Mouse (Mus musculus): Measurements from ENCODE around the gene Elf1. TPM values are rescaled to one million over a fixed set of nuclear protein-coding genes. Genes with fewer than 3 reads are reported as not detected.

Elf1 gene
- polyA plus RNA-seq, 1 experiment: 3.9 TPM

DNA sequence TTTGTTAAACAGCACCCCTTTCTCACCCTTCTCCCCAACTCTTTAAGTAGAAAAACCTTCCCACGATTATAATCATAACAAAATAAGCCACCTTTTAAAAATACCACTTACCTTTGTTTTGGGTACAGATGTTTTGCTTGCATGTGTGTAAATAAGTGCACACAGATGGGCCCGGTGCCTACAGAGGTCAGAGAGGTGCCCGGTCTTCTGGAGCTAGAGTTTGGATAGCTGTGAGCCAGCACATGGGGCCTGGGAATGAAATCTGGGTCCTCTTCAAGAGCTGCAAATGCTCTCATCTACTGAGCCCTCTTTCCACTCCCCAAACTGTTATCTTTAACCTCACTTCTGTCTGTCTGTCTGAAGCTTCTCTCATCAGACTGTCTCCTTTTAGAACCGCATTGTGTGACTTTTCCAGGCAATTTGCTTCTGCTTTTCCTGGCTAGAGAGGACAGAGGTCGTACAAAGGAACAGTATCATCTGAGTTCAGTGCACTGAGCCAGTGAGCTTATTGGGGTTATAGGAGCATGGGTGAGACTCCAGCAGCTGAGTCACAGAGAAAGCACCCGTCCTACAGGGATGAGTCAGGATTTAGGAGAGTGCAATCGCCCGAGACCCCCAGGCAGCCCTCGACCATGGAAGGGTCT lies 27.8 kb downstream of the Elf1 start:
- Histone ChIP-seq H3K4me1 (peaks cover 68% of the 10 kb centered on the region), H3K27me3 (replicated peaks) (no peaks in the 10 kb centered on the region), H3K36me3 (replicated peaks; ENCODE audit: low read length) (peaks cover 6% of the 10 kb centered on the region), H3K4me3 (replicated peaks) (no peak overlapping the region), H3K9me3 (no peaks in the 10 kb centered on the region)
- TF ChIP-seq FLI1 (IDR thresholded peaks at IDR 0.05; ENCODE audit: low read length) (no peak), GATA1 (IDR thresholded peaks at IDR 0.05; ENCODE audit: borderline replicate concordance, low read length) (no peak)

DNA sequence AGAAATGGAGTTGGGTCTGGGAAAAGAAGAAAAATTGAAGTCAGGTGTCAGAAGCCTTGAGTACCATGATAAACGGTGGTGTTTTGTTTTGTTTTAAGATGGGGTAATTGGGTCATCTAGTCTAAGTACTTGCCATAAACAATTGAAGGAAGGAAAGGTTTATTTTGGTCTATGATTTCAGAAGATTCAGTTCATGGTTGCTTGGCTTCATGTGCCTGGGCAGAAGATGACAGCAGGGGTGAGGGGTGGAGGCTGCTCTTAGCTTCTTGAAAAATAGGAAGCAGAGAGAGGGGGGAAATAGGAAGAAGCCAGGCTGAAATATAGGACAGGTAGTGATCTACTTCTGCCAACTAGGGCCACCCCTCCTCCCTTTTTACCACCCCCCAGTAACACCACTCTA lies 30.5 kb downstream of the Elf1 start:
- no peaks in the 10 kb centered on the region for H3K9me3 ChIP-seq
- no peaks in the 10 kb centered on the region for H3K27me3 ChIP-seq (replicated peaks)
- H3K4me3 ChIP-seq (replicated peaks): no peak overlapping the region
- peaks cover 6% of the 10 kb centered on the region for H3K36me3 ChIP-seq (replicated peaks; ENCODE audit: low read length)
- TF ChIP-seq FLI1 (IDR thresholded peaks at IDR 0.05; ENCODE audit: low read length) (no peak), GATA1 (IDR thresholded peaks at IDR 0.05; ENCODE audit: borderline replicate concordance, low read length) (no peak)
- H3K4me1 ChIP-seq: peaks cover 67% of the 10 kb centered on the region

DNA sequence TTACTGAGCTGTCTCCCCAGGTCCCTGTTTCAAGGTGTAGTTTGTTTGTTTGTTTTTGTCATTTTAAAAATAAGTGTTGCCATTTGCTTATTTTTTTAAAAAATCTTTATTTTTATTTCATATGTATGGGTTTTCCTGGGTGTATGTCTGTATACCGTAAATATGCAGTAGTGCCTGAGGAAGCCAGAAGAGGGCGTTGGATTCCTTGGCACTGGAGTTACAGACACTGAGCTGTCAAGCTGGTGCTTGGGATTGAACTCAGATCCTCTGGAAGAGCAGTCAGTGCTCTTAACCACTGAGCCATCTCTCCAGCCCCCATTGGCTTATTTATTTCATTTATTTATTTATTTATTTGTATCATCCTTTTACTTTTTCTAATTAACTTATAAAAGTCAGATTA lies 33.0 kb downstream of the Elf1 start:
- no peaks in the 10 kb centered on the region for H3K9me3 ChIP-seq
- no peaks in the 10 kb centered on the region for H3K27me3 ChIP-seq (replicated peaks)
- TF ChIP-seq GATA1 (IDR thresholded peaks at IDR 0.05; ENCODE audit: borderline replicate concordance, low read length): no peak
- H3K4me1 ChIP-seq: peaks cover 74% of the 10 kb centered on the region
- no peak overlapping the region for H3K4me3 ChIP-seq (replicated peaks)
- H3K36me3 ChIP-seq (replicated peaks; ENCODE audit: low read length): peaks cover 4% of the 10 kb centered on the region

DNA sequence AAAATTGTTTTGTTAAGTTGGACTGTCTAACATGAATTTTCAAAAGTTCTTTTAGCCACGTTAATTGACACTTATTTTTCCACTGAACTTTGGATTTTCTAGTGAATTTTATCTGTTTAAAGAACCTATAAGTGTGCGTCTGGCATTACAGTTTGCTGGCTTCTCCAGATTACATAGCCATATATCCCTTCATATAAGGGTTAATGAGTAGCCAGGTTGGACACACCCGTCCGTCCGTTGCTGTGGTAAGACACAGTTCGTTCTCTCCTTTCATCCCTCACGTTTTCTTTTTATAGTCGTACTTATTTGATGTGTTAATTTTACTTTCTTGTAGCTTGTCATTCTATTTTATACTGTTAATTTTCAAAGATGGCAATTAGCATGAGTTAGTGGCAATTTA lies 34.1 kb downstream of the Elf1 start:
- Histone ChIP-seq H3K4me3 (replicated peaks) (peak overlapping the region; percentile 91), H3K9me3 (no peaks in the 10 kb centered on the region), H3K36me3 (replicated peaks; ENCODE audit: low read length) (peaks cover 4% of the 10 kb centered on the region), H3K27me3 (replicated peaks) (no peaks in the 10 kb centered on the region), H3K4me1 (peaks cover 82% of the 10 kb centered on the region)
- TF ChIP-seq GATA1 (IDR thresholded peaks at IDR 0.05; ENCODE audit: borderline replicate concordance, low read length): no peak
- TF ChIP-seq FLI1 (IDR thresholded peaks at IDR 0.05; ENCODE audit: low read length): no peak

DNA sequence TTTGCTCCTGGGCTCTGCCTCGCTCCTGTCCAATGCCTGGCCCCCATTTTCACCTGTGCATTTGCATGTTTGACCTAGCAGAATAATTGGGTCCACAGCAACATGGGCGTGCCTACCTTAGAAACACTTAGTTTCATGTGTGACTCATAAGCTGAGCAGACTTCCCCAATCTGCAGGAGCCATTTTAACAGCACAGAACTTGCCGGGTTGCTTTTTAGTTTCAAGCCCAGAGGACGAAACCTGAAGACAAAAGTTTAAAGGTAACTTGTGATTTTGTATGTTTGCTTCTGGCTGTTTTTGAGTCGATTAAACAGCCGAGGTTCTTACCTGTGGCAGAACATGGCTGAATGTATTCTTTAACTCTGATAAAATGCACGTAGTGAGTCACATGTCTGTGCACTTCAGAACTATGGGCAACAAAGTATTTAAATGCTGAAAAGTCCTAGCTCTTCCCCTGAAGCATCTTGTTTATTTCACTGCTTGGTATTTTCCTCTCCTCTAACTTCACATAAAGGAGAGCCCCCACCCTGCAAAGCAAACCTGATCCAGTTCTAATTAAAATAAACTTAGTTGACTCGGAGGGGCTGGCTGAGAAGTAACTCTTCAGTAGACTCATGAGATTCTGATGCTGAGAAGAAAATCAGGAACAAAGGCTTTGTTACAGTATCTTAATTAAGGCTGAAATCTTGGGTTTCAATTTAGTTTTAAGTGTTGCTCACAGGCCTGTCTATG lies 34.7 kb downstream of the Elf1 start:
- no peaks in the 10 kb centered on the region for H3K9me3 ChIP-seq
- TF ChIP-seq GATA1 (IDR thresholded peaks at IDR 0.05; ENCODE audit: borderline replicate concordance, low read length) (no peak), FLI1 (IDR thresholded peaks at IDR 0.05; ENCODE audit: low read length) (no peak)
- peaks cover 4% of the 10 kb centered on the region for H3K36me3 ChIP-seq (replicated peaks; ENCODE audit: low read length)
- H3K4me3 ChIP-seq (replicated peaks): peak overlapping the region; percentile 91
- H3K4me1 ChIP-seq: peaks cover 81% of the 10 kb centered on the region
- H3K27me3 ChIP-seq (replicated peaks): no peaks in the 10 kb centered on the region

DNA sequence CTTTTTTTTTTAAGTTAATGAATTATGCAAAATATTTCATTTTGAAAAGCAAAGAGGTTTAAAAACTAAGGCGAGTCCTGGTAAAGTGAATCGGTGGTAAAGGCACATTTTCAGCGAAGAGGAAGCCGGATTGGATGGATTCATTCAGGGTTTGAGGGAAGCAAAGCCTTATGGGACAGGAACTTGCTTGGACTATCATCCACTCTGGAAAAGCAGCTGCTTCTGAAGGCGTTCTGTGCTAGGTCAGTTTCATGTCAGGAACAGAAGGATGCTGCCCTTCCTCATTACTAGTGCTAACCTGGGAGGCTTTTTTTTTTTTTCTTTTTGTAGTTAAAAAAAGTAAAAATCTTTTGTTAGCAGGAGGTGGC lies 35.2 kb downstream of the Elf1 start:
- TF ChIP-seq GATA1 (IDR thresholded peaks at IDR 0.05; ENCODE audit: borderline replicate concordance, low read length) (no peak), FLI1 (IDR thresholded peaks at IDR 0.05; ENCODE audit: low read length) (no peak)
- no peaks in the 10 kb centered on the region for H3K9me3 ChIP-seq
- peaks cover 81% of the 10 kb centered on the region for H3K4me1 ChIP-seq
- H3K27me3 ChIP-seq (replicated peaks): no peaks in the 10 kb centered on the region
- peaks cover 4% of the 10 kb centered on the region for H3K36me3 ChIP-seq (replicated peaks; ENCODE audit: low read length)
- peak overlapping the region; percentile 91 for H3K4me3 ChIP-seq (replicated peaks)

DNA sequence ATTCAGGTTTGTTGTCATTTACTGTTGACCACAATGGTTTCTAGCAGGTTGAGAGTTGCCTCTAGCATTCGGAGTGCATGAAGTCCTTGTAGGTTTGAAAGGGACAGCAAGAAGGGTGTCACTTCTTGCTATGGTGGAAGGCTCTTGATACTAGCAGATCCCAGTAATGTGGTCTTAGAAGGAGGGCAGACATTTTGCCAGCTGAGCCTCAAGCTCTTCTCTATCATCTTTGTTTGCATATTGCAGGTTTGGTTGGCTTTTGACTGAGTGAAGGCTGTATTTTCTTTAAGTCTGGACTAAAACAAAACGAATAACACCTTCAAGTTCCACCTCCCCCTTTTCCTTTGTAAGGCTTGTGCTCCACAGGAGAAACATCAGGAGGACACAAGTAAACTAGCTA lies 35.8 kb downstream of the Elf1 start:
- Histone ChIP-seq H3K4me3 (replicated peaks) (peak overlapping the region; percentile 91), H3K9me3 (no peaks in the 10 kb centered on the region), H3K36me3 (replicated peaks; ENCODE audit: low read length) (peaks cover 4% of the 10 kb centered on the region), H3K27me3 (replicated peaks) (no peaks in the 10 kb centered on the region), H3K4me1 (peaks cover 81% of the 10 kb centered on the region)
- TF ChIP-seq GATA1 (IDR thresholded peaks at IDR 0.05; ENCODE audit: borderline replicate concordance, low read length) (no peak), FLI1 (IDR thresholded peaks at IDR 0.05; ENCODE audit: low read length) (no peak)

DNA sequence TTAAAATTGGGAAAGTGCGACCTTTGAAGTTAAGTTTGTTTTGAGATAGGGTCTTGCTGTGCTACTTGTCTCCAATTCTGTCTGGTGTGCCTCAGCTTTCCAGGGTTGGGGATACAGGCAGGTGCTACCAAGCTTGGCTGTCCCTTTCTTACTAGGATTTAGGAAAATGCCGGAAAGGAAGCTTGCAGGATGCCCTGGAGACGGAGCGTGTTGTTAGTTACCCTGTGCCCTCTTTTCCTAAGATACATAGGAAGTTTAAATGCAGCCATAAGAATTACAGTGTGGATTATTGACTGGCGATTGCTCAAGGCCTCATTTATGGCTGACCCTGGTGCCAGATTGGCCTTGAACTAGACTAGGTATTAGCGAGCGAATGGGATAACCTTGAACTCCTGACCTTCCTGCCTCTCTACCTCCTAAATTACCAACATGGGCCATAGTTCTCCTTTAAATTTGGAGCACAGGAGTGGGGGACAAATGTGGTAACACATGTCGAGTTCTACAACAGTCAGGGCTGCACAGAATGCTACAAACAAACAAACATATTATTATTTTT lies 36.3 kb downstream of the Elf1 start:
- H3K9me3 ChIP-seq: no peaks in the 10 kb centered on the region
- peaks cover 4% of the 10 kb centered on the region for H3K36me3 ChIP-seq (replicated peaks; ENCODE audit: low read length)
- peaks cover 81% of the 10 kb centered on the region for H3K4me1 ChIP-seq
- no peaks in the 10 kb centered on the region for H3K27me3 ChIP-seq (replicated peaks)
- TF ChIP-seq FLI1 (IDR thresholded peaks at IDR 0.05; ENCODE audit: low read length) (no peak), GATA1 (IDR thresholded peaks at IDR 0.05; ENCODE audit: borderline replicate concordance, low read length) (no peak)
- peak overlapping the region; percentile 91 for H3K4me3 ChIP-seq (replicated peaks)

DNA sequence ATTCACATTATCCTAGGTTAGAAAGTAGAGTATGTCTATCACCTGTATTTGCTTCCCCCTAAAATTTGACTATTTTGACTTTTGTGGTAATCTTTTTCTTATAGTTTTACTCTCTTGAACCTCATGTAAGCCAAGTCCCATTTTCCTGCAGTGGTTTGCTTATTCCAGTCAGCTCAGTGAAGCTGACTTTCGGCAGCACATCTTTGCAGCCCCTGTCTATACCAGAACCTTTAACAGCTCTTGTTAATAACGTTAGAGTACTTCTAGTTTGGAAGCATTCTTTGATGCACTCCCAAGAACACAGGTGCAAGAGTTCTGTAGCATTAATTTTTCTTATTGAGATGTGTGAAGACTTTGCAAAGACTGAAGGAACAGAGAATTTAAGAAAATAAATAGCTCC lies 37.1 kb downstream of the Elf1 start:
- peaks cover 2% of the 10 kb centered on the region for H3K36me3 ChIP-seq (replicated peaks; ENCODE audit: low read length)
- H3K27me3 ChIP-seq (replicated peaks): no peaks in the 10 kb centered on the region
- H3K4me1 ChIP-seq: peaks cover 81% of the 10 kb centered on the region
- peak overlapping the region; percentile 88 for H3K4me3 ChIP-seq (replicated peaks)
- TF ChIP-seq FLI1 (IDR thresholded peaks at IDR 0.05; ENCODE audit: low read length): no peak
- TF ChIP-seq GATA1 (IDR thresholded peaks at IDR 0.05; ENCODE audit: borderline replicate concordance, low read length): no peak
- H3K9me3 ChIP-seq: no peaks in the 10 kb centered on the region

Measured in megakaryocyte, embryonic 14.5 days (primary cell).